Mouse (Mus musculus) olfactory bulb, adult 2 months (tissue): ENCODE results near the gene Efs. TPM values are rescaled to one million over a fixed set of nuclear protein-coding genes. Genes with fewer than 3 reads are reported as not detected.

Source experiments
- H3K27ac ChIP-seq: fragments of 200-500 bp; 2 replicates; pipeline ENCODE4 v1.5.1; 2012; ENCODE audit warnings: low read depth, low read length; ENCODE audit not compliant: insufficient read depth
- H3K4me1 ChIP-seq: fragments of 200-500 bp; 2 replicates; pipeline ENCODE4 v1.6.1; 2012; ENCODE audit warnings: low read length; ENCODE audit not compliant: control insufficient read depth, insufficient read depth
- H3K4me3 ChIP-seq: fragments of 200-500 bp; 2 replicates; pipeline ENCODE4 v1.5.1; 2012; ENCODE audit warnings: mild to moderate bottlenecking, low read depth, low read length, moderate library complexity; ENCODE audit not compliant: insufficient read depth
- CTCF ChIP-seq: fragments of 200-500 bp; IDR thresholded peaks from 2 replicates; pipeline ENCODE4 v1.5.1; 2012; ENCODE audit warnings: low read depth, mild to moderate bottlenecking, low read length, moderate library complexity; ENCODE audit not compliant: insufficient read depth
- POLR2A ChIP-seq: fragments of 200-500 bp; IDR thresholded peaks from 2 replicates; pipeline ENCODE4 v1.6.1; 2012; ENCODE audit warnings: mild to moderate bottlenecking, low read depth, low read length, moderate library complexity; ENCODE audit not compliant: insufficient read depth
- WGBS: fragments of 180-500 bp; shearing (Covaris S2); methylation state at CpG from one replicate; pipeline ENCODE4 v1.1.7; 2018; 5-methylcytosine and 5-hydroxymethylcytosine counted together
- polyA plus RNA-seq: library from polyadenylated mRNA; stranded (reverse); fragments of >200 nt; gene quantifications from 2 replicates; pipeline ENCODE4 v1.2.4, GENCODE M21; 2012; ENCODE audit warnings: low replicate concordance; ENCODE audit not compliant: missing spikeins, insufficient read depth, insufficient read length

The Efs gene
- polyA plus RNA-seq, 1 experiment: not detected

DNA sequence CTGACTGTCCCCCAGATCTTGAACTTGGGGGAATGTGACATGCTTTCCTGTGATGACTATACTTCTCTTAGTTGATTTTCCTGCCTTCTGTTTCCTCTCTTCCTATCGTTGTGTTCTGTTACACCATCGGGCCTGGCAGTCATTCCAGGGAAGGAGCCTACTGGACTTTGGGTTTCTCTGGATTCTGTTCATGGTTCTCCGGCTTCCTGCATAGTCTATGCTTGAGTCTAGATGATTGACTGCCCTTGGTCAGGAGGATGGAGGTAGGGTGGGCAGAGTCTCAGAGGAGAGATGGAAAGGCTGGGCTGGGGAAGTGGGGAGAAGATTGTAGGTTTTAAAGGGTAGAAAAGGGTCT lies 14.2 kb upstream of the Efs start:
- Histone ChIP-seq H3K4me3 (no peak overlapping the region), H3K27ac (no peak overlapping the region), H3K4me1 (peaks cover 13% of the 10 kb centered on the region)
- 81% methylated on average over 3 of the region's 3 CpGs for WGBS
- TF ChIP-seq POLR2A: no peak
- no peak for TF ChIP-seq CTCF

DNA sequence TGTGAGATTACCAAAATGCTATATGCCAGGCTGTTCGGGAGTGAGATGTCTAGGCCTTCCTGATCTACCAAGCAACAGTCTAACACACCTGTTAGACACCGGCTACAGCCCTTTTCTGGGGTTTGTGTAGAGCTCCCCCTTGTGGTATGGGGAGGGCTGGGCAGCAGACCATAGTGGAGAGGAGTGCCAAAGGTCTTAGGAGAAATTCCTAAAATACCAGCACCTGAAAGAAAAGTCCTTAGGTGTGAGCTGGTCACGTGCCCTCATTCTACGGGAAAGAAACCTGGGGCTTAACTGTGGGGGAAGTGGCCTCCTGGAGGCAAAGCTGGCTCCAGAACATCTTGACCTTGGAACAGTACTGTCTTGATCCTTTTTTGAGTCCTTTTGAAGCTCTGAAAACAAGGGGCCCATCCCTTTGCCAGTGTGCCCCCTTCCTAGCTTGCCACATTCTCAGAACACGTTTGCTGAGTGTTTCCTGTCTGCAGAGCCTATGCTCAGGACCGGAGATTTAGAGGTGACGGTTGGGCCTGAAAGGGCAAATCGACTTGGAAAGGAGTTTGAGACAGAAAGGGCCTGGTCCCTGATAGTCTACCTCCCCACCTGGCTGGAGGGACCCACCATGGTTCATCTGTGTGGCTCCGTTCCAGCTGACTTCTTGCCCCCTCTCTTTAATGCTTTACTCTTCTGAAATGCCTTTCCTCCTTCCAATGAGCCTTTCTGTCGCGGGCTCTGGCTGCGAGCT lies 13.7 kb upstream of the Efs start:
- Histone ChIP-seq H3K27ac (no peak overlapping the region), H3K4me3 (no peak overlapping the region), H3K4me1 (peaks cover 13% of the 10 kb centered on the region)
- WGBS: 68% methylated on average over 12 of the region's 12 CpGs
- no peak for TF ChIP-seq CTCF
- TF ChIP-seq POLR2A: no peak

GRCm38 (mm10) chr14:54938431-54939219 lies 12.7 kb upstream of the Efs start:
- peaks cover 13% of the 10 kb centered on the region for H3K4me1 ChIP-seq
- no peak overlapping the region for H3K4me3 ChIP-seq
- WGBS: 79% methylated on average over 15 of the region's 15 CpGs
- H3K27ac ChIP-seq: no peak overlapping the region
- no peak for TF ChIP-seq CTCF
- TF ChIP-seq POLR2A: no peak

DNA sequence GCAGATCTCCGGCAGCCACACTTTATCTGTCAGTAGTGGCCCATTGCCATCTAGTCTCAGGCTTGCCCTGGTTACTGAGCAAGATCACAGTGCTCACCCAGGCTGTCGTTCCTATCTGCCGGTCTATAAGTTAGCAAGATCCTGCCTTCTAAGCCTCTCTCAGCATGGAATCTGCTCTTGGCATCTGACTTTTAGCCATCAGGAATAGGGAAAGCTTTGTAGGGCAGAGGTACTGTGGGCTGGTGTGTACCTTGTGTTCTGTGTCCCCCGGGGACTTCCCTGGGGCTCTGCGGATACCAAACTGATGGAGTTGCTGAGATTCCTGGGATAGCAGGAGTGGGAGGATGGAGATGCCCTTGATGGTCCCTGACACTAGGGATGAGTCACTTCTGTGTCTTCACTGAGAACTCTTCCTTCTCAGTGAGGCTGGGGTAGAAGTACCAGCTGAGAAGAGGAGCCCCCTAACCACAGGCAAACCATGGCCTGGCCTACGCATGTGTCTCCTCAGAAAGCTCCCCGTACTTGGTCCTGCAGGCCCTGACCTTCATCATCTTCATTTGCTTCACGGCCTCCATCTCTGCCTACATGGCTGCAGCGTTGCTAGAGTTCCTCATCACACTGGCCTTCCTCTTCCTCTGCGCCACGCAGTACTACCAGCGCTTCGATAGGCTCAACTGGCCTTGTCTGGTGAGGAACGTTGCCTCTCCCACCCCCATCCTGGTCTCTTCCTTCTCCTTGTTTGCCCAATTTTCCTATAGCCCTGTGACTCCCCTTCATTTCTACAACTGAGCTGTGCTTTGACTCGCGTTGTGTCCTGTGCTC lies 11.6 kb upstream of the Efs start:
- TF ChIP-seq POLR2A (no peak), CTCF (no peak)
- Histone ChIP-seq H3K27ac (no peak overlapping the region), H3K4me1 (peaks cover 18% of the 10 kb centered on the region), H3K4me3 (peak overlapping the region; percentile 9)
- WGBS: 81% methylated on average over 16 of the region's 16 CpGs

DNA sequence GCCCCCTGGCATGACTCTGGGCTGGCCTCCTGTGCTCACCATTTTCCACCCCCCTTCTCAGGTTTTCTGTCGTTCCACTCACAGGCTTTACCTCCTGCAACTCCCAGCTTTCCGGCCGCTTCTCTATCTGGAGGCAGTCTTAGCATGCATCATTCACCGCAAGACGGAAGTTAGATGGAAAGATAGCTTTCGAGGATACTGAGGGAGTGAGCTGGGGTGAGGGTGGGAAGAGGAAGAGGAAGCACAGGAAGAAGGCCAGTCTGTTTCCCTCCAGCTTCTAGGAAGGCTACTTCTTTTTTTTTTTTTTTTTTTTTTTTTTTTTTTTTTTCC lies 10.9 kb upstream of the Efs start:
- 72% methylated on average over 6 of the region's 6 CpGs for WGBS
- Histone ChIP-seq H3K4me1 (peaks cover 19% of the 10 kb centered on the region), H3K4me3 (peak overlapping the region; percentile 38), H3K27ac (no peak overlapping the region)
- TF ChIP-seq CTCF: no peak
- no peak for TF ChIP-seq POLR2A

DNA sequence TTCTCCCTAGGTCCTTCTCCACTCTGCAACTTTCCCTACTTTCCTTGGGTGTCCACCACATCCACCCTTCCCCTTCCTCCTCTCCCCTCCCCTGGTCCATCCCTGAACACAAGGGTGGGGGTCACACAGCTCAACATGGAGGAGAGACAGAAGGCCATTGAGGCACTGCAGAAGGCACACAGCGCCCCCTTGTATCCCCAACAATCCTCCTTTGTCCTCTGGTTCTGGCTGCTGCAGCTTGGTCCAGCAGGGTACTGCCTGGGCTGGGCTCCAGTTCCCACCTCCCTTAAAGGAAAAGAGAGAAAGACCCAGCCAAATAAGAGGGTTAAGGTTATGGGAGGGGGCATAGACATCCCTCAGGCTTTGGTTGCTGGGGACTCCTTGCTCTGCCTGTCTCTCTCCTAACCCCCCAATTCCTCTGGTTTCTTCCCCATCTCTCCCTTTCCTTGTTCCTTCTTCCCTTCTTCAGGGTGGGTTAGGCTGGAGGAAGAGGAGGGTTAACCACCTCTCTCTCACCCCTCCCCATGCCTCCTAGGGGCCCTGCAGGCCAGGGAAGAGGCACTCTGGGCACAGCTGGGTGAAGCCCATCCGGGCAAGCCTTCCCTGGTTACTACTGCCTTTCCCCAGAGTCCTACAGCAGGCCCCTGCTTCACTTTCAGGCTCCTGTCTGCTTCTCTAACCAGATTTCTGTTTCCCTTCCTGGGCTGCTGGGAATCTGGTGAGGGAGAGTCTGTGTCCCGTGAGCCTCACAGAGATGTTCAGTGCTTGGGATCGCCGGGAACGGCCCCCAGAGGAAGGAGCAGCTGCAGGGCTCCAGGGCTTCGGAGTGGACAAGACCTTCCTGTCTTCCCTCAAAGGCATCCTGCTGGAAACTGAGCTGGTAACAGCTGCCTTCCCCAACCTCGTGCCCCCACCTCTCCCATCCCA lies 10.2 kb upstream of the Efs start, which contains the start of gene Cmtm5:
Gene Cmtm5, plus strand, starts transcription at position 358 of the 927 bp plus-strand sequence.
- WGBS: 51% methylated on average over 8 of the region's 8 CpGs
- TF ChIP-seq CTCF: no peak
- no peak for TF ChIP-seq POLR2A
- Histone ChIP-seq H3K4me1 (peaks cover 19% of the 10 kb centered on the region), H3K4me3 (peak within 1 kb of the TSS; percentile 38), H3K27ac (peak within 1 kb of the TSS; percentile 76)

DNA sequence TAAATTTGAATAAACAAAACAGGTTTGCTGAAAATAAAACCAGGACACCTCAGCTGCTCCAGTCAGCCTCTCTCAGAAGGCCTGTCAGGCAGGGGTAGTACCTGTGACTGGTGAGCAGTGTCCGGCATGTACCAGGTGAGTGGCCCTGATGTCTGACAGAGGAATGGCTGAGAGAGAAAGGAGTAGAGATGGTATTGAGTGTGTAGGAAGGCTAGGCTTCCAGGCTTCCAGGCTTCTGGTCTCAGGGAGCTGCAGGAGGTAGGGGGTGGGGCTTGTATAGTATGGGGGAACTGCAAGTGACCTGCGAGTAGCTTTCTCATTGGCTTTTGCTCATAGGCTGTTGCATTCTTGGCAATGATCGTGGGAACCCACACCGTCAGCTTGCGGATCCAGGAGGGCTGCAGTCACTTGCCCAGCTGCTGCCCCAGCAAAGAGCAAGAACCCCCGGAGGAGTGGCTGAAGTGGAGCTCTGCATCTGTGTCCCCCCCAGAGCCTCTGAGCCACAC lies 6.8 kb upstream of the Efs start, which contains the start of gene Il25:
Gene Il25, plus strand, starts transcription at position 51 of the 506 bp plus-strand sequence.
- H3K4me3 ChIP-seq: no peak within 1 kb of the TSS
- TF ChIP-seq CTCF (no peak), POLR2A (no peak)
- 50% methylated on average over 6 of the region's 6 CpGs for WGBS
- H3K27ac ChIP-seq: no peak within 1 kb of the TSS
- peaks cover 26% of the 10 kb centered on the region for H3K4me1 ChIP-seq

- TF ChIP-seq POLR2A: no peak
- H3K4me1 ChIP-seq: peaks cover 40% of the 10 kb centered on the region
- H3K27ac ChIP-seq: no peak overlapping the region
- 20% methylated on average over 2 of the region's 2 CpGs for WGBS
- no peak overlapping the region for H3K4me3 ChIP-seq
These were observed 4.5 kb upstream of the Efs start for GRCm38 (mm10) chr14:54930431-54930830.
